Mouse (Mus musculus) liver, adult 2 months (tissue): Measurements from ENCODE around the gene Agap1. TPM values are rescaled to one million over a fixed set of nuclear protein-coding genes. Genes with fewer than 3 reads are reported as not detected.
A peak's percentile ranks its signal among the peaks of the same experiment; 100 is the strongest.

Source experiments
- DNase-seq: peaks from one replicate; pipeline ENCODE4 v3.0.0-alpha.2; 2011; ENCODE audit warnings: low read depth, low spot score; ENCODE audit errors: extremely low read depth
- H3K27ac ChIP-seq: fragments of 200-500 bp; replicated peaks from 2 replicates; pipeline ENCODE4 v1.5.1; 2012; ENCODE audit warnings: low read depth, mild to moderate bottlenecking, control low read depth, inconsistent platforms, low read length; ENCODE audit not compliant: insufficient read depth
- H3K27me3 ChIP-seq: fragments of 200-500 bp; 2 replicates; pipeline ENCODE4 v1.6.1; 2012; ENCODE audit warnings: mild to moderate bottlenecking, moderate library complexity, low read length, inconsistent platforms; ENCODE audit not compliant: control insufficient read depth, insufficient read depth
- H3K36me3 ChIP-seq: fragments of 200-500 bp; 2 replicates; pipeline ENCODE4 v1.6.1; 2012; ENCODE audit warnings: low read length, inconsistent platforms; ENCODE audit not compliant: control insufficient read depth, insufficient read depth
- H3K4me1 ChIP-seq: fragments of 200-500 bp; 2 replicates; pipeline ENCODE4 v1.6.1; 2011; ENCODE audit warnings: low read length; ENCODE audit not compliant: control insufficient read depth, insufficient read depth
- H3K4me3 ChIP-seq: fragments of 200-500 bp; 2 replicates; pipeline ENCODE4 v1.5.1; 2011; ENCODE audit warnings: low read depth, mild to moderate bottlenecking, control low read depth, low read length, moderate library complexity; ENCODE audit not compliant: insufficient read depth
- H3K79me2 ChIP-seq: fragments of 200-500 bp; 2 replicates; pipeline ENCODE4 v1.6.1; 2012; ENCODE audit warnings: inconsistent platforms, mild to moderate bottlenecking, low read length, moderate library complexity; ENCODE audit not compliant: control insufficient read depth, insufficient read depth
- H3K9ac ChIP-seq: fragments of 200-500 bp; 2 replicates; pipeline ENCODE4 v1.6.1; 2012; ENCODE audit warnings: low read depth, mild to moderate bottlenecking, control low read depth, inconsistent platforms, low read length
- CTCF ChIP-seq: fragments of 200-500 bp; IDR thresholded peaks from 2 replicates; pipeline ENCODE4 v1.5.1; 2011; ENCODE audit warnings: low read depth, low read length, control low read depth
- POLR2A ChIP-seq: fragments of 200-500 bp; IDR thresholded peaks from 2 replicates; pipeline ENCODE4 v1.6.1; 2011; ENCODE audit warnings: low read length, control low read depth; ENCODE audit not compliant: insufficient read depth; ENCODE audit errors: extremely low read depth
- WGBS: fragments of 180-500 bp; shearing (Covaris S2); methylation state at CpG from one replicate; pipeline ENCODE4 v1.1.7; 2018; 5-methylcytosine and 5-hydroxymethylcytosine counted together
- polyA plus RNA-seq: library from polyadenylated mRNA; depleted of rRNA; stranded (reverse); fragments of >200 nt; gene quantifications from 2 replicates; pipeline ENCODE4 v1.2.3, GENCODE M21; 2012
- total RNA-seq: library from RNA; depleted of rRNA; stranded (reverse); fragments of >200 nt; gene quantifications from 2 replicates; pipeline ENCODE4 v1.2.3, GENCODE M21; 2014

The Agap1 gene
- total and polyA plus RNA-seq, 2 experiments, result 3.4 to 3.5 TPM

GRCm38 (mm10) chr1:89891400-89891799 is 436.8 kb downstream of the Agap1 start:
- no peaks in the 10 kb centered on the region for H3K27me3 ChIP-seq
- DNase-seq, result no peak
- no peak overlapping the region for H3K9ac ChIP-seq
- no peaks in the 10 kb centered on the region for H3K4me1 ChIP-seq
- no peaks in the 10 kb centered on the region for H3K79me2 ChIP-seq
- peaks cover 5% of the 10 kb centered on the region; the same call in 1 of the 2 replicates for H3K36me3 ChIP-seq
- WGBS, result 84% methylated on average over 6 of the region's 6 CpGs
- no peak overlapping the region for H3K4me3 ChIP-seq
- no peak overlapping the region for H3K27ac ChIP-seq
- TF ChIP-seq CTCF, result no peak
- TF ChIP-seq POLR2A, result no peak

- no peak for DNase-seq
- Histone ChIP-seq H3K79me2 (no peaks in the 10 kb centered on the region), H3K27ac (no peak overlapping the region), H3K4me1 (no peaks in the 10 kb centered on the region), H3K27me3 (no peaks in the 10 kb centered on the region), H3K36me3 (peaks cover 5% of the 10 kb centered on the region; the same call in 1 of the 2 replicates), H3K9ac (no peak overlapping the region), H3K4me3 (no peak overlapping the region)
- 89% methylated on average over 7 of the region's 7 CpGs for WGBS
- TF ChIP-seq CTCF, result no peak
- no peak for TF ChIP-seq POLR2A
Measured at GRCm38 (mm10) chr1:89892281-89892680, 437.7 kb downstream of the Agap1 start.

GRCm38 (mm10) chr1:89895801-89896200 is 441.2 kb downstream of the Agap1 start:
- TF ChIP-seq CTCF (no peak), POLR2A (no peak)
- H3K4me3 ChIP-seq, result no peak overlapping the region
- WGBS, result 46% methylated on average over 5 of the region's 5 CpGs
- DNase-seq, result peak; percentile 88
- no peak overlapping the region for H3K9ac ChIP-seq
- H3K4me1 ChIP-seq, result no peaks in the 10 kb centered on the region
- no peak overlapping the region for H3K27ac ChIP-seq
- no peaks in the 10 kb centered on the region for H3K36me3 ChIP-seq
- no peaks in the 10 kb centered on the region for H3K27me3 ChIP-seq
- no peaks in the 10 kb centered on the region for H3K79me2 ChIP-seq

- Histone ChIP-seq H3K4me1 (no peaks in the 10 kb centered on the region), H3K9ac (no peak overlapping the region), H3K27ac (no peak overlapping the region), H3K27me3 (no peaks in the 10 kb centered on the region), H3K4me3 (no peak overlapping the region), H3K36me3 (no peaks in the 10 kb centered on the region), H3K79me2 (no peaks in the 10 kb centered on the region)
- no peak for DNase-seq
- TF ChIP-seq POLR2A, result no peak
- no peak for TF ChIP-seq CTCF
- WGBS, result 78% methylated on average over 2 of the region's 2 CpGs
Measured at GRCm38 (mm10) chr1:89899036-89899435, 444.4 kb downstream of the Agap1 start.

GRCm38 (mm10) chr1:89899761-89900445 is 445.3 kb downstream of the Agap1 start:
- no peaks in the 10 kb centered on the region for H3K36me3 ChIP-seq
- no peak for TF ChIP-seq CTCF
- no peak for TF ChIP-seq POLR2A
- no peak overlapping the region for H3K9ac ChIP-seq
- no peak overlapping the region for H3K4me3 ChIP-seq
- H3K79me2 ChIP-seq, result no peaks in the 10 kb centered on the region
- no peaks in the 10 kb centered on the region for H3K27me3 ChIP-seq
- no peak for DNase-seq
- H3K4me1 ChIP-seq, result no peaks in the 10 kb centered on the region
- WGBS, result 82% methylated on average over 11 of the region's 11 CpGs
- no peak overlapping the region for H3K27ac ChIP-seq

GRCm38 (mm10) chr1:89901381-89901780 is 446.8 kb downstream of the Agap1 start:
- H3K36me3 ChIP-seq, result no peaks in the 10 kb centered on the region
- H3K79me2 ChIP-seq, result no peaks in the 10 kb centered on the region
- WGBS, result 83% methylated on average over 4 of the region's 4 CpGs
- DNase-seq, result no peak
- no peak overlapping the region for H3K4me3 ChIP-seq
- TF ChIP-seq POLR2A, result no peak
- no peak for TF ChIP-seq CTCF
- H3K9ac ChIP-seq, result no peak overlapping the region
- no peaks in the 10 kb centered on the region for H3K27me3 ChIP-seq
- H3K27ac ChIP-seq, result no peak overlapping the region
- H3K4me1 ChIP-seq, result no peaks in the 10 kb centered on the region
